Mouse (Mus musculus) limb, embryonic 12.5 days (tissue): ENCODE data around the gene Myom1. TPM values are rescaled to one million over a fixed set of nuclear protein-coding genes. Genes with fewer than 3 reads are reported as not detected.

Experiments
- ATAC-seq: fragments of 200-750 bp; cut with Nextera tagmentation; 2 replicates; pipeline ENCODE4 v1.8.0; 2017; ENCODE audit warnings: low read depth, moderate TSS enrichment; ENCODE audit not compliant: insufficient number of reproducible peaks, insufficient read depth, low FRiP score, low TSS enrichment
- H3K27ac ChIP-seq: fragments of 300-500 bp; sonication (generic); 2 replicates; pipeline ENCODE4 v1.5.1; 2016; ENCODE audit warnings: mild to moderate bottlenecking, moderate library complexity
- H3K27me3 ChIP-seq: fragments of 300-500 bp; sonication (generic); 2 replicates; pipeline ENCODE4 v1.6.1; 2016; ENCODE audit warnings: mild to moderate bottlenecking, moderate library complexity
- H3K36me3 ChIP-seq: fragments of 300-500 bp; sonication (generic); 2 replicates; pipeline ENCODE4 v1.6.1; 2016; ENCODE audit warnings: mild to moderate bottlenecking, moderate library complexity
- H3K4me1 ChIP-seq: fragments of 300-500 bp; sonication (generic); replicated peaks from 2 replicates; pipeline ENCODE4 v1.6.1; 2016
- H3K4me2 ChIP-seq: fragments of 300-500 bp; sonication (generic); 2 replicates; pipeline ENCODE4 v1.6.1; 2016; ENCODE audit warnings: mild to moderate bottlenecking, moderate library complexity
- H3K4me3 ChIP-seq: fragments of 300-500 bp; sonication (generic); replicated peaks from 2 replicates; pipeline ENCODE4 v1.5.1; 2016; ENCODE audit warnings: mild to moderate bottlenecking
- H3K9ac ChIP-seq: fragments of 300-500 bp; sonication (generic); replicated peaks from 2 replicates; pipeline ENCODE4 v1.6.1; 2016; ENCODE audit warnings: mild to moderate bottlenecking, moderate library complexity
- H3K9me3 ChIP-seq: fragments of 300-500 bp; sonication (generic); 2 replicates; pipeline ENCODE4 v1.6.1; 2016; ENCODE audit warnings: mild to moderate bottlenecking, moderate library complexity
- WGBS: fragments of 180-500 bp; shearing (Covaris S2); methylation state at CpG from one replicate; pipeline ENCODE4 v1.1.7; 2016; 5-methylcytosine and 5-hydroxymethylcytosine counted together
- polyA plus RNA-seq: library from polyadenylated mRNA; unstranded; fragments of >200 nt; fragmentation: Nextera tagmentation; extraction: Ambion mirVana; gene quantifications from 2 replicates; pipeline ENCODE4 v1.2.1, GENCODE M21; 2016

Myom1 gene
- polyA plus RNA-seq, 1 experiment from 2014 or later, result 7.6 TPM

DNA sequence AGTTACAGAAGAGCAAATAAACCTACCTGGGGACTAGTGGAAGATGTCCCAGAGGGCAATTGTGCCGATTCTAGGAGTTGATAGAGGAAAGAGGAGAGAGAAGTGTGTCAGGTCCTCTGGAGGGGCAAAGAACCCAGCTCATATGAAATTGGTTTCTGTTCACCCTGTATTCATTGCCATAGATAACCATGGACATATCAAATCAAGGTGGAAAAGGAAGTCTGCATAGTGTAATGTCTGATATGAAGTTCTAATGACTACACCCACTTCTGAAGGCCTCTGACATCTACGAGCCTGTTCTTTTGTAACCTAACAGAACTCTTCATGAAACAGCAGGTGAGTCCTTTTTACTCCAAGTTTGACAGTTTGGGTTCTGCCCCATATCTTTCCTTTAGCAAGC lies 1.3 kb downstream of the Myom1 start:
- no peak overlapping the region for H3K4me3 ChIP-seq
- H3K27me3 ChIP-seq, result no peaks in the 10 kb centered on the region
- 85% methylated on average over 2 of the region's 2 CpGs for WGBS
- no peak overlapping the region for H3K9ac ChIP-seq
- ATAC-seq, result no peak
- H3K36me3 ChIP-seq, result no peaks in the 10 kb centered on the region; the same call in 1 of the 2 replicates
- H3K9me3 ChIP-seq, result no peaks in the 10 kb centered on the region
- H3K4me2 ChIP-seq, result no peak overlapping the region
- peaks cover 26% of the 10 kb centered on the region for H3K4me1 ChIP-seq
- H3K27ac ChIP-seq, result no peak overlapping the region; the same call in 1 of the 2 replicates

- no peak overlapping the region for H3K9ac ChIP-seq
- no peaks in the 10 kb centered on the region; the same call in 1 of the 2 replicates for H3K36me3 ChIP-seq
- H3K27ac ChIP-seq, result no peak overlapping the region
- H3K9me3 ChIP-seq, result no peaks in the 10 kb centered on the region
- WGBS, result 93% methylated on average over 10 of the region's 10 CpGs
- peaks cover 22% of the 10 kb centered on the region for H3K4me1 ChIP-seq
- no peak overlapping the region for H3K4me2 ChIP-seq
- no peak overlapping the region for H3K4me3 ChIP-seq
- no peak for ATAC-seq
- no peaks in the 10 kb centered on the region for H3K27me3 ChIP-seq
These were observed 1.9 kb downstream of the Myom1 start for GRCm38 (mm10) chr17:71004186-71004960.

- Histone ChIP-seq H3K4me1 (peaks cover 9% of the 10 kb centered on the region), H3K4me2 (no peak overlapping the region), H3K27me3 (no peaks in the 10 kb centered on the region), H3K9me3 (no peaks in the 10 kb centered on the region), H3K36me3 (no peaks in the 10 kb centered on the region), H3K9ac (no peak overlapping the region), H3K4me3 (no peak overlapping the region), H3K27ac (no peak overlapping the region)
- 82% methylated on average over 5 of the region's 5 CpGs for WGBS
- ATAC-seq, result no peak
These were observed 4.5 kb downstream of the Myom1 start for GRCm38 (mm10) chr17:71006976-71007375.

GRCm38 (mm10) chr17:71008676-71009075 lies 6.2 kb downstream of the Myom1 start:
- Histone ChIP-seq H3K9ac (no peak overlapping the region), H3K4me2 (no peak overlapping the region), H3K27me3 (no peaks in the 10 kb centered on the region), H3K4me3 (no peak overlapping the region), H3K36me3 (no peaks in the 10 kb centered on the region), H3K9me3 (no peaks in the 10 kb centered on the region), H3K4me1 (peaks cover under 1% of the 10 kb centered on the region; the same call in 1 of the 2 replicates), H3K27ac (no peak overlapping the region)
- ATAC-seq, result no peak
- WGBS, result 81% methylated on average over 3 of the region's 3 CpGs

- no peak for ATAC-seq
These were observed 7.3 kb downstream of the Myom1 start for GRCm38 (mm10) chr17:71009751-71010150.

GRCm38 (mm10) chr17:71010646-71011242 lies 8.3 kb downstream of the Myom1 start:
- no peak overlapping the region for H3K27ac ChIP-seq
- no peaks in the 10 kb centered on the region for H3K27me3 ChIP-seq
- 57% methylated on average over 7 of the region's 7 CpGs for WGBS
- H3K4me1 ChIP-seq, result no peaks in the 10 kb centered on the region
- H3K36me3 ChIP-seq, result no peaks in the 10 kb centered on the region
- no peak overlapping the region for H3K9ac ChIP-seq
- ATAC-seq, result no peak
- no peak overlapping the region for H3K4me2 ChIP-seq
- no peaks in the 10 kb centered on the region for H3K9me3 ChIP-seq
- H3K4me3 ChIP-seq, result no peak overlapping the region

More at GRCm38 (mm10) chr17:71009751-71010150, 7.3 kb downstream of the Myom1 start:
- Histone ChIP-seq H3K27ac (no peak overlapping the region), H3K4me1 (no peaks in the 10 kb centered on the region), H3K9ac (no peak overlapping the region), H3K9me3 (no peaks in the 10 kb centered on the region), H3K27me3 (no peaks in the 10 kb centered on the region), H3K36me3 (no peaks in the 10 kb centered on the region), H3K4me2 (no peak overlapping the region), H3K4me3 (no peak overlapping the region)
- 63% methylated on average over 1 of the region's 1 CpGs for whole genome bisulfite sequencing

DNA sequence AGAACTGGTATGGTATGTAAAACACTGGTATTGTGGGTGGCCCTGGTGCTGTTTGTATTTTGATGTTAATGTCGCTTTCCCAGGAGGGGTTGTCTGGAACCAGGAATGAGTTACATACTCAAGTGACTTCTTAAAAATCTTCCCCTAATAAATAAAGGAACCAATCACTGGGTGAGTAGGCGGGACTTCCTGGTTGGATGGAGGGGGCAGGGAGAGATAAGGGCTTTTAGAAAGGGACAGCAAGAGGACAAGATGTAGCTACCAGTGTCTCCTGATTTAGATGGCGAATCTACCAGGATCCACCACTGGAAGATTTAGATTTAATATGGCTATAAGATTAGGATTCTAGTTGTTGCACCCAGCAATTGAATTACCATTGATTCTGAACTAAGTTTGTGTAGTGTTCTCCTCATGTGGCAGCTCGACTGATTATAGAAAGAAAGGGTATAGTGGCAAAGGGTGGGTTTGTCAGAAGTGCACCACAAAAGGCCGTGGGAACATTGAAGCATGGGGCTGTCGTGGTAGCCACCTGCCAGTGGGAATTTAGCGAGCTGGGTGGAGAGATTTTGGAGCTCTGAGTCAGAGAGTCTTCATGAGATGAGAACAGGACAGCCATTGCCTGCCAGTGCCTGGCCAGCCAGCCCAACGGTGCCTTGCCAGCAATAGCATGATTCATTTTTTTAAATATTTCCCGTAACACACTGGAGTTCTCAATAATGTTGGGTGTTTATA lies 9.7 kb downstream of the Myom1 start:
- no peaks in the 10 kb centered on the region for H3K9me3 ChIP-seq
- H3K4me2 ChIP-seq, result no peak overlapping the region
- no peaks in the 10 kb centered on the region for H3K36me3 ChIP-seq
- H3K27ac ChIP-seq, result no peak overlapping the region
- H3K9ac ChIP-seq, result no peak overlapping the region
- no peaks in the 10 kb centered on the region for H3K4me1 ChIP-seq
- H3K27me3 ChIP-seq, result no peaks in the 10 kb centered on the region
- WGBS, result 83% methylated on average over 9 of the region's 9 CpGs
- H3K4me3 ChIP-seq, result no peak overlapping the region
- ATAC-seq, result no peak

DNA sequence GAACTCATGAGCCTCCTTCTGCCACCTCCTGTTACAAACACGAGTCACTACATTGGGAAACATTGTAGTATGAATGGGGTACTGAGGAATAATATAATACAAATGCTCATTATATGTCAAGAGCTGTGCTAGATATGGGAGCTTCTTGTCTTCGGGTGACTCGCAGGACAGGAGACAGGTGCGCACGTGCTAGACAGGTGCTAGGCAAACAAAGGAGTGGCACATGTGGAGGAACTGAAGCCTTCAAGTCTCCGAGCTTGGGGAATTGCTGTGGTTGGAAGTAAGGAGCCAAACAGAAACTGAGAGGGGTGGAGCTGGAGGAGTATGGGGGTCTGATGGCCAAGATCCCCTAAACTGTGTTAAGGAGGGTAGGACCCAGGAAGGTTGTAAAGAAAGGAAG lies 10.7 kb downstream of the Myom1 start:
- Histone ChIP-seq H3K4me2 (no peak overlapping the region), H3K4me3 (no peak overlapping the region), H3K9me3 (no peaks in the 10 kb centered on the region), H3K27ac (no peak overlapping the region), H3K36me3 (no peaks in the 10 kb centered on the region), H3K27me3 (no peaks in the 10 kb centered on the region), H3K4me1 (no peaks in the 10 kb centered on the region), H3K9ac (no peak overlapping the region)
- ATAC-seq, result no peak
- 86% methylated on average over 6 of the region's 6 CpGs for WGBS

DNA sequence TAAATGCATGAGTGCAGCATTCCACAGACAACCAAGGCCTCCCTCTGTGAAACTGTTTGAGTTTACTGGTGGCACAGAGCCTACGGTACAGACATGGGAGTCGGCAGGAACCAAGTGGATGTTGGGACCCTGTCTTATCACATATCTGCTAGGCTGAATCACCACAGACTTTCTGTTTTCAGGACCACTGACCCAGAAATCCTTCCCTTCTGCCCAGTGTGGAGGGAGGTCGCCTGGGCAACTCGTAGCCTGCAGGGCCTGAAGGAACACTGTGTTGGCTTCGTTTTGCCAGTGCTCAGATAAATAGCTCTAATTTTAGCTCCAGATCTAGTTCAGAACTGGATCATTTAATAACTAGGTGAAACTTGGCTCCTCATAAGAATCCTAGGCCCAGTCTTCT lies 12.5 kb downstream of the Myom1 start:
- no peaks in the 10 kb centered on the region for H3K9me3 ChIP-seq
- peaks cover 14% of the 10 kb centered on the region for H3K4me1 ChIP-seq
- no peaks in the 10 kb centered on the region for H3K36me3 ChIP-seq
- no peak overlapping the region for H3K27ac ChIP-seq
- H3K4me3 ChIP-seq, result no peak overlapping the region
- H3K4me2 ChIP-seq, result no peak overlapping the region
- 86% methylated on average over 5 of the region's 5 CpGs for WGBS
- ATAC-seq, result no peak
- no peaks in the 10 kb centered on the region for H3K27me3 ChIP-seq
- no peak overlapping the region for H3K9ac ChIP-seq

DNA sequence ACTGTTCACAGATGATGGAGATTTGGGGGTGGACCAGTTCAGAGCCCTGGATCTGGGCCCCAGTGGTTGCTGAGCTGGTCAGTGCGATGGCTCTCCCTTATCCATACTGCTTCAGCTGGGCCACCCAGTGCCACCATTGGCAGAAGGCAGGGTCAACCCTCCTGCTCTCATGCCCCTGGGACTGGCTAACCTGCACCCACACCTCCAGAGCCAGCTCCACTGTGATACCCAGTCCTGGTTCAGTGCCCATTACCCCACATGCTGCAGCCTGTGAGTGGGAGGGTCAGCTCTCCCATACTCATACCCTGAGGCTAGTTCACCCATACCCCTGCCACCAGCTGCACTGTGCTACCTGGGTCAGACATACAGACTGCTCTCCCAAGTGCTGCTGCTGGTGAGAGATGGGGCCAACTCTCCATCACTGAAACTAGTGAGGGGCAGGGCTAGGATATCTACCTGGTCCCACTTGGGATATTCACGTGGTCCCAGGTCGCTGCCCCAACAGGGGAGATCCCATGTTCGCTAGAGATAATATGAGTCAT lies 15.1 kb downstream of the Myom1 start:
- Histone ChIP-seq H3K9me3 (no peaks in the 10 kb centered on the region), H3K4me2 (no peak overlapping the region), H3K27me3 (no peaks in the 10 kb centered on the region), H3K9ac (no peak overlapping the region), H3K4me3 (no peak overlapping the region), H3K36me3 (no peaks in the 10 kb centered on the region), H3K4me1 (peaks cover 17% of the 10 kb centered on the region), H3K27ac (no peak overlapping the region)
- ATAC-seq, result no peak
- 91% methylated on average over 4 of the region's 4 CpGs for WGBS

GRCm38 (mm10) chr17:71018151-71018550 lies 15.7 kb downstream of the Myom1 start:
- no peak for ATAC-seq
- Histone ChIP-seq H3K4me3 (no peak overlapping the region), H3K27ac (no peak overlapping the region), H3K27me3 (no peaks in the 10 kb centered on the region), H3K4me2 (no peak overlapping the region), H3K36me3 (no peaks in the 10 kb centered on the region), H3K9me3 (no peaks in the 10 kb centered on the region), H3K9ac (no peak overlapping the region), H3K4me1 (peaks cover 22% of the 10 kb centered on the region)
- WGBS, result 96% methylated on average over 3 of the region's 3 CpGs
